Comparison of ENCODE assay signal across 9 mouse cellular contexts in genomic region chr5:119400223-119400935, GRCm38 (mm10).
DNase-seq lines count a peak whose midpoint lies in the region; ATAC-seq lines count a peak whose summit lies in the region.
"Had no signal": no experiment of that assay in that cellular context is flagged by ENCODE, and none has a peak within 500 bp of the region (broad histone marks: within the 10 kb centered on the region; RNA-seq: fewer than 3 reads in every experiment).

No protein-coding gene starts in this region.

- peak; percentile 72 for ATAC-seq in kidney, embryonic 14.5 days (ENCODE audit: low FRiP score, low TSS enrichment)
- no peak for ATAC-seq in neural tube, embryonic 12.5 days (ENCODE audit: low FRiP score, low read depth)
- ATAC-seq in granulocyte monocyte progenitor cell, adult 5-6 weeks (replicated peaks; ENCODE audit: poor library complexity, severe bottlenecking) = no peak

- H3K9ac ChIP-seq in kidney, embryonic 14.5 days (ENCODE audit: low read depth, low read length) = peak overlapping the region; percentile 28; the same call in 1 of the 2 replicates
- 0 out of 2 replicates have a peak overlapping the region, but pooled peaks have one; percentile 26 for H3K9ac ChIP-seq in neural tube, embryonic 12.5 days

- peak overlapping the region; percentile 90 for H3K27ac ChIP-seq in kidney, embryonic 14.5 days (ENCODE audit: low read depth, low read length)
- no peak overlapping the region for H3K27ac ChIP-seq in neural tube, embryonic 12.5 days

- peaks cover 6% of the 10 kb centered on the region; the same call in 1 of the 2 replicates for H3K4me1 ChIP-seq in kidney, embryonic 14.5 days (ENCODE audit: control insufficient read depth, insufficient read depth, low read length)
- peaks cover 7% of the 10 kb centered on the region; the same call in 1 of the 2 replicates for H3K4me1 ChIP-seq in neural tube, embryonic 12.5 days

- WGBS in kidney, embryonic 14.5 days = 21% methylated on average over 6 of the region's 6 CpGs
- 17% methylated on average over 6 of the region's 6 CpGs for WGBS in neural tube, embryonic 12.5 days

- DNase-seq in gastrocnemius, postnatal 10 days = peak; percentile 18
- DNase-seq in gastrocnemius, postnatal 4 days (ENCODE audit: low spot score in 2 of 2) = no peak
- peak; percentile 59 for DNase-seq in embryo, embryonic 10.5 days (ENCODE audit: low spot score)
- DNase-seq in right cerebral cortex, adult 18-20 months = no peak
- no peak for DNase-seq in layer of hippocampus, adult 9-10 months (ENCODE audit: low spot score)
- DNase-seq: adrenal gland, adult 8-10 months had no signal

- no peak overlapping the region for H3K4me3 ChIP-seq in kidney, embryonic 14.5 days (ENCODE audit: low read length)
- no peak overlapping the region for H3K4me3 ChIP-seq in neural tube, embryonic 12.5 days

- no peak overlapping the region for H3K4me2 ChIP-seq in kidney, embryonic 14.5 days (replicated peaks; ENCODE audit: low read depth, low read length)
- H3K4me2 ChIP-seq in neural tube, embryonic 12.5 days (replicated peaks) = no peak overlapping the region

- H3K27me3 ChIP-seq in kidney, embryonic 14.5 days (ENCODE audit: control insufficient read depth, insufficient read depth, low read length) = no peaks in the 10 kb centered on the region
- H3K27me3 ChIP-seq in neural tube, embryonic 12.5 days (replicated peaks) = no peaks in the 10 kb centered on the region

- H3K36me3 ChIP-seq in kidney, embryonic 14.5 days (ENCODE audit: control insufficient read depth, insufficient read depth, low read length) = no peaks in the 10 kb centered on the region
- H3K36me3 ChIP-seq in neural tube, embryonic 12.5 days = no peaks in the 10 kb centered on the region

- H3K9me3 ChIP-seq in kidney, embryonic 14.5 days (ENCODE audit: control insufficient read depth, low read length) = no peaks in the 10 kb centered on the region
- no peaks in the 10 kb centered on the region for H3K9me3 ChIP-seq in neural tube, embryonic 12.5 days

Comparison
In these comparisons a context has a peak if more than half of its experiments do, and no peak if none do; other contexts are left out.
1. DNase-seq: peak in gastrocnemius, postnatal 10 days (single experiment) and embryo, embryonic 10.5 days (single experiment); none in gastrocnemius, postnatal 4 days (0 of 2), right cerebral cortex, adult 18-20 months (single experiment) and layer of hippocampus, adult 9-10 months (single experiment).